Mouse (Mus musculus) neutrophil, adult 83 days (primary cell): Measurements from ENCODE around the gene Slc7a7. TPM values are rescaled to one million over a fixed set of nuclear protein-coding genes. Genes with fewer than 3 reads are reported as not detected.

Experiments used
- total RNA-seq, 2 experiments: library from RNA; stranded (reverse); gene quantifications; one replicate each; pipeline ENCODE4 v1.2.4; 2023

The Slc7a7 gene
- 10 to 100 TPM; 20.7 to 26.1 TPM for total RNA-seq

DNA sequence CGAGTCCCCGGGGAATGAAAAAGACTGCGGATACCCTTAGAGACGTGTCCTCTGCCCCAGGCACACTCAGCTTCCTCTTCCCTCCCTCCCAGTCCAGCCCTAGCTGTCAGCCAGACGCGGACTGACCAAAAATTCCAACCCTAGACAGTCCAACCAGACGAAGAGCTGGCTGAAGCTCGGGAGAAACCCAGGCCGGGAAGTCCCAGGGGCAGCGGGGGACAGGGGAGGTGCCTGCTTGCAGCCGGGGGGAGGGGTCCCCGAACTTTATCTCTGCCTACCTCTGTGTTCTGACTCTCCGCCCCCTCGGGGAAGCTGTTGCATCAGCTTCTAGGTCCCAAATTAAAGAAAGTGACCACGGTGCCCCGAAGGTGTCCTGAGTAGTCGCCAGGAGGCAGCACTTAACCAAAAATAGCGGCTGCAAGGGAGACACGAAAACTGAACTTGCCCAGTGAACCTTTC is at the start of gene Slc7a7:
Gene Slc7a7, minus strand, starts transcription at position 158 of the 459 bp plus-strand sequence.

DNA sequence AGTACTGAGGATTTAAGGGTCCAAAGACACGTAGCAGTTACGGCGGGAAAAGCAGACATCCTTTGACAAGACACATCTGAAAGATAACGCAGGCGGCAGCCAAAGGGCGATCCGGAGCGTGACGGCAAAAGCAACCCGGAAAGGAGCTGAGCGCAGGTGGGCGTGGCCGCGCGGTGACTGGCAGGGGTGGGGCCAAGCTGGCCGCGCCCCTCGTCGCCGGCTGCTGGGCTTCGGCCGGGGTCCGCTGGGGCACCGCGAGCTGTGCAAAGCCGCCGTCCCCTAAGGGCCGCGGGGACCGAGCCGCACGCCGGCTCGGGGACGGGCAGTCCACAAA is 46.3 kb upstream of the Slc7a7 start, which contains the start of gene Lrp10:
Gene Lrp10, plus strand, starts transcription at position 179 of the 334 bp plus-strand sequence.

DNA sequence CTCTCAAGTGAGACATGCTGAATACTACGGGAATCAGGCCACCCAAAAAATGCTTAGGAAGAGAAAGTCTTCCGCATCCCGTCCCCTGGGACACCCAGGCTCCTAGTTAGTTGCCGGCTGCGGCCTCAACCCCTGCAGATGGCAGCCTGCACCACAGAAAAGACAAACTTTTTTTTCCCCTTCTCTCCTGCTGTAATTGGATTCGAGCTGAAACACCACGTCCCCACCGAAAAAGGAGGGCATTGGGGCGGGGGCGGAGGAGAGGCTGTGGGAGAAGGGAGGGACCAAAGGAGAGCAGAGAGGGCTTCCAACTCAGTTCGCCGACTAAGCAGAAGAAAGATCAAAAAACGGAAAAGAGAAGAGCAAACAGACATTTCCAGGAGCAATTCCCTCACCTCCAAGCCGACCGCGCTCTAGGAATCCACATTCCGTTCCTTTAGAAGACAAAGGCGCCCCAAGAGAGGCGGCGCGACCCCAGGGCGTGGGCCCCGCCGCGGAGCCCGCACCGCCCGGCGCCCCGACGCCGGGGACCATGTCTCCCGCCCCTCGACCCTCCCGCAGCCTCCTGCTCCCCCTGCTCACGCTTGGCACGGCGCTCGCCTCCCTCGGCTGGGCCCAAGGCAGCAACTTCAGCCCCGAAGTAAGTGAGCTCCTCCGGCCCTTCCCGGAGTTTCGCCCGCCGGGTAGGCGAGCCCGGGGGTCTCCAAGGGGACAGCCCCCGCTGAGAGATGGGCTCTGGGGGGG is 13.9 kb upstream of the Slc7a7 start, which contains the start of gene Mmp14:
Gene Mmp14, plus strand, starts transcription at position 279 of the 744 bp plus-strand sequence.

DNA sequence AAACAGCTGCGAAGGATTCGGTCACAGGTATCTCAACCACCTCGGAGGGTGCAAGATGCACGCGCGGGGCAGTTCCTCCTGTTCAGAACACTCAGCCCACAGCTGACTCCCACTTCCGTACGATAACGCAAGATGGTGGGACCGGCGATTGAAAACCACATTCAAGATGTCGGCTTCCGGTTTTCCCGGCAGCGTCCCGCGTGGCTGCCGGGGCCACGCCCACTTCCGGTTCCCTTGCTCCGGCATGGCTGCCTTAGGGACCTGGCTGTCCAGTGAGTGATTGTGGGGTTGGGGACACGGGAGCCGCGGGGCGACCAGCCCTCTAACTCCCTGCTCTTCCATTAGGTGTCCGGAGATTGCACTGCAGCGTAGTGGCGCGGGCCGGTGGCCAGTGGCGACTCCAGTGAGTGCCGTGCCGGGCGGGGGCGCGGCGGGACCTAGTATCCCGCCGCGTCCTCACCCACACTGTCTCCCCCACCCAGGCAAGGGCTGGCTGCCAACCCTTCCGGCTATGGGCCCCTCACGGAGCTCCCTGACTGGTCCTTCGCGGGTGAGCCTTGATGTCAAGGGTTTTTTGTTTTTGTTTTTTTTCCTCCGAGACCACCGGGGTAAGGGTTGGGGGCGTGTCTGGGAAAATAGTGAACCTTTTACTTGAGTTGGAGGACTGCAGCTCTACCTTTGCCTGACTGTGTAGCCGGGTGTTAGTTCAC is 9.3 kb upstream of the Slc7a7 start, which contains the start of gene Mrpl52:
Gene Mrpl52, plus strand, starts transcription at position 221 of the 710 bp plus-strand sequence.

DNA sequence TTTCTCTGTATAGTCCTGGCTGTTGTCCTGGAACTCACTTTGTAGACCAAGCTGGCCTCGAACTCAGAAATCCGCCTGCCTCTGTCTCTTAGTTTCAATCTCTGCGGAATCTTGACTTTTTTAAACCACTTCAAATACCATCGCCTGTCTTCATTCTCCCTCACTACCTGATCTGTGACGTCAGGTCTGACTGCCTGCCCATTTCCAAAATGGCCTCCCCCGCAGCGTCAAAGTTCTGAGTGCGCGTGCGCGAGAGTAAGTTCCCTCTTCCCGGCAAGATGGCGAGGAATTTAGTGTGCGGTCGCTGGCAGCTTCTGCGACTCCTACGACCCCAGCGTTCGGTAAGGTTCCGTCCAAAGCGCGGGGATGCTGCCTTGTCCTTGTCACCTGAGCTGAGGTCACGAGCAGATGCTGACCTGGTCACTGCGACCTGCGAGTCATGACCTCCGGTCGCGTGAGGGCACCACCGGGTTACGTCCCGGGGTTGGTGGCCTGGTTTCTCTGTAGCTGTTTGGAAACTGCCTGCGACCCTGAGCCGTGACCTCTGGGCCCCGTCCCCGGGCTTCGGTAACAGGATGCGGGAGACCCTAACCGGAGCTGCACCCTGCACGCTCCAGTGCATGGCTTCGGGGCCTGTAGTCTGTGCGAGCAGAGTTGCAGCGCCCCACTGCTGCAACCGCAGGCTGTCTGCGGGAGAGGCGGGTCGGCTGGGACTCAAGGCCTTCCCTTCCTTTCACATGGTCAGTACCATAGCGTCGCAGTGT is 56.8 kb downstream of the Slc7a7 start, which contains the start of gene Oxa1l:
Gene Oxa1l, plus strand, starts transcription at position 258 of the 764 bp plus-strand sequence.

Other genes starting within 250 kb of the Slc7a7 start
- 10 to 100 TPM; 60.7 to 65.5 TPM for gene Dad1, start 163.7 kb downstream of the Slc7a7 start, total RNA-seq
- 10 to 100 TPM; 18.0 to 19.4 TPM for gene Abhd4, start 163.6 kb downstream of the Slc7a7 start, total RNA-seq
- not detected for gene Olfr49, start 132.8 kb downstream of the Slc7a7 start, total RNA-seq
- 10 to 100 TPM; 39.9 to 43.0 TPM for gene Oxa1l, start 56.9 kb downstream of the Slc7a7 start, total RNA-seq
- 10 to 100 TPM; 38.9 to 39.9 TPM for gene Mrpl52, start 9.1 kb upstream of the Slc7a7 start, total RNA-seq
- 1 to 10 TPM; 1.1 to 2.8 TPM for gene Mmp14, start 13.8 kb upstream of the Slc7a7 start, total RNA-seq
- 10 to 100 TPM; 82.6 to 82.9 TPM for gene Lrp10, start 46.4 kb upstream of the Slc7a7 start, total RNA-seq
- under 1 TPM in 1 of 2 experiments, not detected in 1; 0.18 TPM for gene Rem2, start 58.3 kb upstream of the Slc7a7 start, total RNA-seq
- gene Prmt5, start 99.7 kb upstream of the Slc7a7 start, total RNA-seq: 10 to 100 TPM; 12.8 to 13.9 TPM
- gene Haus4, start 136.8 kb upstream of the Slc7a7 start, total RNA-seq: 10 to 100 TPM; 26.8 to 31.2 TPM
- gene Ajuba, start 159.8 kb upstream of the Slc7a7 start, total RNA-seq: under 1 TPM; 0.20 to 0.22 TPM
- 1 to 10 TPM; 3.4 to 6.2 TPM for gene 4931414P19Rik, start 188.2 kb upstream of the Slc7a7 start, total RNA-seq
- 10 to 100 TPM; 56.3 to 74.9 TPM for gene Psmb5, start 200.2 kb upstream of the Slc7a7 start, total RNA-seq
- under 1 TPM in 1 of 2 experiments, not detected in 1; 0.07 TPM for gene Psmb11, start 203.7 kb upstream of the Slc7a7 start, total RNA-seq
- gene Gm17606, start 223.2 kb upstream of the Slc7a7 start, total RNA-seq: not detected
- gene Cdh24, start 223.6 kb upstream of the Slc7a7 start, total RNA-seq: 1 to 10 TPM; 1.9 to 3.7 TPM